Mouse (Mus musculus) CD4-positive, CD25-positive, alpha-beta regulatory T cell, adult 9 weeks (primary cell): ENCODE measurements around the gene Acsl5. TPM values are rescaled to one million over a fixed set of nuclear protein-coding genes. Genes with fewer than 3 reads are reported as not detected.

Experiments used
- polyA plus RNA-seq: library from polyadenylated mRNA; unstranded; fragments of 100-300 nt; shearing (Covaris generic); gene quantifications from one replicate; pipeline ENCODE4 v1.2.1, GENCODE M21; 2017

Acsl5 gene
- 158 TPM for polyA plus RNA-seq

DNA sequence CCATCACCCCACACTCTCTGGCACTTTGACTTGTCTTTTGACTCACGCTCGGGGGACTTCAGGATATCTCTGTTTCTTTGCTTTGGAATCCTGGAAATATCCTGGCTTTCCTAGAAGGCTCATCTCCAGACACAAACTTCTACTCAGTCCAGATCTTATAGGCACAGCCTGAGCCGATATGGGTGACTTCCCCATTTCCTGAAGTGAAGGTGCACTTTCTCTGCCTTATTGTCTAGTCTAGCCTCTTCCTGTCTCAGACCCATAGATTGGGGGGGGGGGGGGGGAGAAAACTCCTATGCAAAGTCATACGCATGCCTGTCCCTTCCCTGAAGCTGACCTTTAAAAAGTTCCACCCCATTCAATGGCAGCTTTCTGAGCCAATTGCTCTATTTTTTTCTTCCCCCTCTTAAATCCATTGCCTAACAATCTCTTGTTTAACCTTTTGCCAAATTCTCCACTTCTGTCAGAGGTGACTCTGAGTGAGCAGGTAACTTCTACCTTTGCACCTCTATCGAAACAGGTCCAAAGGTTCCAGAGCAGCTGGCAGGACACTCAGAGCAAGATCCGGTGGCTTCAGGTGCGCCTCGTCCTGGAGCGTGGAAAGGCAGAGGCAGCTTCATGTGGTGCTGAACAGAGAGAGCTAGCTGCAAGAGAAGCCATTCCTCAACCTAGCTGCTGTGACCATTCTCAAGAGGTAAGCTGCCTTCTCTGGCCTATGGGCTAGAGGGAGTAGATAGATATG, at the start of gene Acsl5:
Gene Acsl5, plus strand, starts transcription at position 556 of the 742 bp plus-strand sequence.

GRCm38 (mm10) chr19:55241186-55241645, 10.5 kb upstream of the Acsl5 start, which contains the start of gene Gucy2g:
Gene Gucy2g, minus strand, starts transcription at chr19:55241236.

DNA sequence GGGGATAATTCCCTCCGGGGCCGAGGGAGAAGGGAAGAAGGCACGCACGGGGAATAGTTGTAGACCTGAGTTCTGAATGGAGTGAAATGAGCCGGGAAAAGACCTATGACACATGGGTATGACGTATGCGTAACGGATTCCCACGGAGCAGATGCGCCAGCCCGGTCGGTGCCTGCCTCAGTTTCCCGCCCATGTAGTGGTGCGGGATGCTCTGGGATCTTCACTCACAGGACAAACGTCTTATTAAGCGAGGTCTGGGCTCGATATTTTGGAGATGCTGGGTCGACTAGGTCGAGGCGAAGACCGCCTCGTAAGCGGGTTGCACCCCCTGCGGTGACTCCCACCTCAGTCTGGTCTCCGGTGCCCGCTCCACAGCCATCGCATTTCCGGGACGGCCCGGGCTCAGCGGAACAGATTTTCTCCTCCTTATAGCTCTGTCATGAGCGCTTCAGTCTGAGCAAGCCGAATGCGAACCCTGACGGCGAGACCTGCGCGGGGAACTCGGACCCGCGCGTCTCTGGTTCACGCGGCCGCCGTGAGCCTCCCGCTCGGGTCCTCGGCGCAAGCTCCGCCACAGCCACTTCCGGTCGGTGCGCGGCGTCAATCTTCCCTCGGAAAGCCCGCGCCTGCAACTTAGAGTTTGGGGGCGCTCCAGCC, 63.8 kb downstream of the Acsl5 start, which contains the start of gene Zdhhc6:
Gene Zdhhc6, minus strand, starts transcription at position 581 of the 657 bp plus-strand sequence.

GRCm38 (mm10) chr19:55316109-55316714, 64.5 kb downstream of the Acsl5 start, which contains the start of gene Vti1a:
Gene Vti1a, plus strand, starts transcription at chr19:55316295.

Other genes with a start within 250 kb of the Acsl5 start
- 1.7 TPM for gene Gpam, start 124.7 kb upstream of the Acsl5 start, polyA plus RNA-seq
- gene Tectb, start 71.2 kb upstream of the Acsl5 start, polyA plus RNA-seq, result not detected
- 0.30 TPM for gene Gucy2g, start 10.7 kb upstream of the Acsl5 start, polyA plus RNA-seq
- 79.5 TPM for gene Zdhhc6, start 64.1 kb downstream of the Acsl5 start, polyA plus RNA-seq
- 69.9 TPM for gene Vti1a, start 64.4 kb downstream of the Acsl5 start, polyA plus RNA-seq